In the genomic region with DNA sequence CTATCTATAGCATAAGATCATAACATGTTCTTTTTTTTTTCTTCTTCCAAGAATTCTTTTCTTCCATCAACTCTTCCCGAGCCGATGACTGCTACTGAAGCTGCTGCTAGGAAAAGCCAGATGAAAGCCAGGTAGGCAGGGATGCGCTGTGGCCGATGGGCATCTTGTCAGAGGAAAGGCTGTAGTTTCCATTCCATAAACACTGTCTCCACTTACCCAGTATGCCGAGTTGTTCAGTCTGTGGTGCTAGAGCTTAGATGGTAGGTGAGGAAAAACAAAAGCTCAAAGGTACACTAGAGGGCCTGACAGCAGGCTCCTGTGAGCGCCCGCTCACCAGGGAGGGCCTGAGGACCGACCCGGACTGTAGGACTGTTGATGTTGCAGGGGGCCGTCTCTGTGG, we compare ENCODE assay signal across 20 mouse cellular contexts. TPM values are rescaled to one million over a fixed set of nuclear protein-coding genes. Genes with fewer than 3 reads are reported as not detected.
DNase-seq lines count a peak whose midpoint lies in the region; ATAC-seq and TF ChIP-seq lines count a peak whose summit lies in the region.
"Had no signal": no experiment of that assay in that cellular context is flagged by ENCODE, and none has a peak within 500 bp of the region (broad histone marks: within the 10 kb centered on the region; RNA-seq: fewer than 3 reads in every experiment).

No protein-coding gene starts in this region.

- no peaks in the 10 kb centered on the region for H3K27me3 ChIP-seq in forebrain, embryonic 12.5 days
- no peaks in the 10 kb centered on the region for H3K27me3 ChIP-seq in forebrain, embryonic 15.5 days
- H3K27me3 ChIP-seq in intestine, embryonic 14.5 days (replicated peaks; ENCODE audit: control insufficient read depth, insufficient read depth, low read length), result no peaks in the 10 kb centered on the region
- H3K27me3 ChIP-seq in intestine, embryonic 16.5 days (replicated peaks; ENCODE audit: control insufficient read depth, insufficient read depth, low read length), result no peaks in the 10 kb centered on the region
- H3K27me3 ChIP-seq in liver, embryonic 15.5 days, result no peaks in the 10 kb centered on the region
- H3K27me3 ChIP-seq in liver, postnatal 0 days (ENCODE audit: insufficient read depth, low read length), result no peaks in the 10 kb centered on the region
- H3K27me3 ChIP-seq: hindbrain, embryonic 13.5 days; Patski had no signal

- no peak overlapping the region for H3K9ac ChIP-seq in forebrain, embryonic 12.5 days
- H3K9ac ChIP-seq in forebrain, embryonic 15.5 days (replicated peaks), result no peak overlapping the region
- no peak overlapping the region for H3K9ac ChIP-seq in intestine, embryonic 14.5 days (ENCODE audit: low read length)
- H3K9ac ChIP-seq in intestine, embryonic 16.5 days (ENCODE audit: low read depth, low read length), result no peak overlapping the region
- H3K9ac ChIP-seq in liver, embryonic 15.5 days, result no peak overlapping the region
- H3K9ac ChIP-seq in liver, postnatal 0 days (replicated peaks), result no peak overlapping the region
- H3K9ac ChIP-seq: hindbrain, embryonic 13.5 days had no signal

- no peaks in the 10 kb centered on the region for H3K4me1 ChIP-seq in forebrain, embryonic 12.5 days
- H3K4me1 ChIP-seq in forebrain, embryonic 15.5 days, result no peaks in the 10 kb centered on the region
- 0 out of 2 replicates have a peak, but pooled peaks cover 5% of the 10 kb centered on the region for H3K4me1 ChIP-seq in intestine, embryonic 14.5 days (replicated peaks; ENCODE audit: control insufficient read depth, insufficient read depth, low read length)
- H3K4me1 ChIP-seq in intestine, embryonic 16.5 days (ENCODE audit: control insufficient read depth, insufficient read depth, low read length), result peaks cover 8% of the 10 kb centered on the region
- H3K4me1 ChIP-seq in liver, embryonic 15.5 days (replicated peaks), result 0 out of 2 replicates have a peak, but pooled peaks cover 4% of the 10 kb centered on the region
- no peaks in the 10 kb centered on the region for H3K4me1 ChIP-seq in liver, postnatal 0 days (ENCODE audit: insufficient read depth)
- H3K4me1 ChIP-seq: forebrain, embryonic 10.5 days; hindbrain, embryonic 13.5 days had no signal

- no peak overlapping the region for H3K27ac ChIP-seq in forebrain, embryonic 12.5 days
- no peak overlapping the region for H3K27ac ChIP-seq in forebrain, embryonic 15.5 days (replicated peaks)
- no peak overlapping the region for H3K27ac ChIP-seq in intestine, embryonic 14.5 days (ENCODE audit: low read depth)
- no peak overlapping the region for H3K27ac ChIP-seq in intestine, embryonic 16.5 days (ENCODE audit: low read length)
- H3K27ac ChIP-seq in liver, embryonic 15.5 days (replicated peaks), result 0 out of 2 replicates have a peak overlapping the region, but pooled peaks have one; percentile 19
- no peak overlapping the region for H3K27ac ChIP-seq in liver, postnatal 0 days (ENCODE audit: low read depth)
- H3K27ac ChIP-seq: forebrain, embryonic 10.5 days; hindbrain, embryonic 13.5 days; hindbrain, postnatal 0 days had no signal

- no peak for TF ChIP-seq EP300 in liver, postnatal 0 days (IDR thresholded peaks at IDR 0.05; ENCODE audit: low read depth)

- WGBS in forebrain, embryonic 12.5 days, result 84% methylated on average over 10 of the region's 10 CpGs
- 79% methylated on average over 10 of the region's 10 CpGs for WGBS in forebrain, embryonic 15.5 days
- WGBS in intestine, embryonic 14.5 days, result 76% methylated on average over 10 of the region's 10 CpGs
- WGBS in intestine, embryonic 16.5 days, result 79% methylated on average over 10 of the region's 10 CpGs
- WGBS in liver, embryonic 15.5 days (ENCODE audit: insufficient replicate concordance), result 80% methylated on average over 10 of the region's 10 CpGs
- WGBS in liver, postnatal 0 days (ENCODE audit: insufficient replicate concordance), result 87% methylated on average over 10 of the region's 10 CpGs

- 0 out of 2 replicates have a peak, but pooled peaks have one; percentile 11 for ATAC-seq in forebrain, embryonic 12.5 days (ENCODE audit: low FRiP score)
- ATAC-seq in forebrain, embryonic 15.5 days (replicated peaks), result no peak
- no peak for ATAC-seq in intestine, embryonic 14.5 days (replicated peaks; ENCODE audit: low FRiP score, low TSS enrichment, low read depth)
- no peak for ATAC-seq in intestine, embryonic 16.5 days
- no peak for ATAC-seq in liver, embryonic 15.5 days (ENCODE audit: insufficient read depth)
- no peak for ATAC-seq in liver, postnatal 0 days
- ATAC-seq in megakaryocyte-erythroid progenitor cell, adult 5-6 weeks (replicated peaks; ENCODE audit: low FRiP score, low TSS enrichment, poor library complexity, severe bottlenecking), result 0 out of 2 replicates have a peak, but pooled peaks have one; percentile 38
- ATAC-seq: Patski had no signal

- H3K9me3 ChIP-seq in forebrain, embryonic 12.5 days, result no peaks in the 10 kb centered on the region
- no peaks in the 10 kb centered on the region for H3K9me3 ChIP-seq in forebrain, embryonic 15.5 days
- no peaks in the 10 kb centered on the region for H3K9me3 ChIP-seq in intestine, embryonic 14.5 days (ENCODE audit: control insufficient read depth, low read length)
- H3K9me3 ChIP-seq in intestine, embryonic 16.5 days (ENCODE audit: control insufficient read depth, low read length), result no peaks in the 10 kb centered on the region
- H3K9me3 ChIP-seq in liver, embryonic 15.5 days (replicated peaks), result no peaks in the 10 kb centered on the region
- no peaks in the 10 kb centered on the region for H3K9me3 ChIP-seq in liver, postnatal 0 days (ENCODE audit: low read length)
- H3K9me3 ChIP-seq: forebrain, embryonic 10.5 days; hindbrain, embryonic 13.5 days had no signal

- no peak for TF ChIP-seq CTCF in liver, postnatal 0 days (IDR thresholded peaks at IDR 0.05; ENCODE audit: low read depth)

- H3K4me3 ChIP-seq in forebrain, embryonic 12.5 days (replicated peaks), result no peak overlapping the region
- no peak overlapping the region for H3K4me3 ChIP-seq in forebrain, embryonic 15.5 days
- no peak overlapping the region for H3K4me3 ChIP-seq in intestine, embryonic 14.5 days (ENCODE audit: low read depth, low read length)
- H3K4me3 ChIP-seq in intestine, embryonic 16.5 days (ENCODE audit: low read length), result no peak overlapping the region
- H3K4me3 ChIP-seq in liver, embryonic 15.5 days (replicated peaks), result no peak overlapping the region
- no peak overlapping the region for H3K4me3 ChIP-seq in liver, postnatal 0 days (ENCODE audit: low read depth, low read length)
- H3K4me3 ChIP-seq: forebrain, embryonic 10.5 days; hindbrain, embryonic 13.5 days had no signal

- H3K4me2 ChIP-seq in forebrain, embryonic 12.5 days, result no peak overlapping the region
- H3K4me2 ChIP-seq in forebrain, embryonic 15.5 days (replicated peaks), result no peak overlapping the region
- H3K4me2 ChIP-seq in intestine, embryonic 14.5 days (ENCODE audit: low read length), result no peak overlapping the region
- no peak overlapping the region for H3K4me2 ChIP-seq in intestine, embryonic 16.5 days (ENCODE audit: low read depth, low read length)
- H3K4me2 ChIP-seq in liver, embryonic 15.5 days, result no peak overlapping the region
- H3K4me2 ChIP-seq in liver, postnatal 0 days (ENCODE audit: low read depth, low read length), result no peak overlapping the region
- H3K4me2 ChIP-seq: heart, embryonic 11.5 days; hindbrain, embryonic 13.5 days had no signal

- DNase-seq in intestine, embryonic 14.5 days (ENCODE audit: low spot score), result peak; percentile 32
- no peak for DNase-seq in liver, postnatal 0 days
- DNase-seq in embryo, embryonic 10 days (ENCODE audit: low spot score), result no peak
- DNase-seq: adrenal gland, postnatal 10 days; adrenal gland, postnatal 36 days; cerebellum, adult 18-20 months; cerebellum, adult 9-10 months; cerebellum, postnatal 14 days; embryo, embryonic 11 days; gastrocnemius, postnatal 25 days had no signal

- H3K36me3 ChIP-seq in forebrain, embryonic 12.5 days (replicated peaks), result peaks cover 6% of the 10 kb centered on the region; the same call in 1 of the 2 replicates
- H3K36me3 ChIP-seq in forebrain, embryonic 15.5 days, result peaks cover 4% of the 10 kb centered on the region; the same call in 1 of the 2 replicates
- H3K36me3 ChIP-seq in intestine, embryonic 14.5 days (ENCODE audit: control insufficient read depth, insufficient read depth, low read length), result peaks cover 20% of the 10 kb centered on the region
- peaks cover 3% of the 10 kb centered on the region; the same call in 1 of the 2 replicates for H3K36me3 ChIP-seq in intestine, embryonic 16.5 days (ENCODE audit: control insufficient read depth, insufficient read depth, low read length)
- peaks cover 92% of the 10 kb centered on the region for H3K36me3 ChIP-seq in liver, embryonic 15.5 days (replicated peaks)
- H3K36me3 ChIP-seq in liver, postnatal 0 days (replicated peaks; ENCODE audit: insufficient read depth, low read length), result peaks cover 75% of the 10 kb centered on the region

RNA-seq across cellular contexts. Expression of a gene that starts 56.6 kb away (rescaled TPM):
- polyA plus RNA-seq in forebrain, embryonic 12.5 days (2016; fragmentation: Nextera tagmentation; extraction: Ambion mirVana), result 16.6 and 17.1 TPM in 2 replicates
- 21.7 and 22.1 TPM in 2 replicates for polyA plus RNA-seq in forebrain, embryonic 15.5 days (2015; fragmentation: Nextera tagmentation; extraction: Ambion mirVana)
- 3.6 and 4.1 TPM in 2 replicates for polyA plus RNA-seq in intestine, embryonic 14.5 days (2014; fragmentation: Nextera tagmentation; extraction: Ambion mirVana)
- 1.4 and 1.8 TPM in 2 replicates for polyA plus RNA-seq in intestine, embryonic 16.5 days (2015; fragmentation: Nextera tagmentation; extraction: Ambion mirVana)
- 0.51 and 0.67 TPM in 2 replicates for polyA plus RNA-seq in liver, embryonic 15.5 days (2015; fragmentation: Nextera tagmentation; extraction: Ambion mirVana)
- polyA plus RNA-seq in liver, postnatal 0 days (2015; fragmentation: Nextera tagmentation; extraction: Ambion mirVana), result 1.9 TPM in 2 replicates
- total RNA-seq in megakaryocyte-erythroid progenitor cell, adult 5-6 weeks (2014; fragmentation: Nextera tagmentation), result 4.3 TPM in 1 of 2 replicates, not detected in the other
- 1.6 and 2.6 TPM in 2 replicates for total RNA-seq in megakaryocyte-erythroid progenitor cell, adult 5-6 weeks (2017)

RNA-seq across cellular contexts. Expression of a gene that starts 57.3 kb away (rescaled TPM):
- 9.2 TPM in 2 replicates for polyA plus RNA-seq in forebrain, embryonic 12.5 days (2016; fragmentation: Nextera tagmentation; extraction: Ambion mirVana)
- 8.4 TPM in 2 replicates for polyA plus RNA-seq in forebrain, embryonic 15.5 days (2015; fragmentation: Nextera tagmentation; extraction: Ambion mirVana)
- 14.7 and 15.7 TPM in 2 replicates for polyA plus RNA-seq in intestine, embryonic 14.5 days (2014; fragmentation: Nextera tagmentation; extraction: Ambion mirVana)
- 12.5 and 17.2 TPM in 2 replicates for polyA plus RNA-seq in intestine, embryonic 16.5 days (2015; fragmentation: Nextera tagmentation; extraction: Ambion mirVana)
- 31.1 and 31.3 TPM in 2 replicates for polyA plus RNA-seq in liver, embryonic 15.5 days (2015; fragmentation: Nextera tagmentation; extraction: Ambion mirVana)
- 13.6 and 15.2 TPM in 2 replicates for polyA plus RNA-seq in liver, postnatal 0 days (2015; fragmentation: Nextera tagmentation; extraction: Ambion mirVana)
- total RNA-seq in megakaryocyte-erythroid progenitor cell, adult 5-6 weeks (2014; fragmentation: Nextera tagmentation), result 14.0 and 15.9 TPM in 2 replicates
- total RNA-seq in megakaryocyte-erythroid progenitor cell, adult 5-6 weeks (2017), result 16.8 and 17.2 TPM in 2 replicates

Comparison
In these comparisons a context has a peak if more than half of its experiments do, and no peak if none do; other contexts are left out.
1. ATAC-seq: peak in forebrain, embryonic 12.5 days (single experiment) and megakaryocyte-erythroid progenitor cell, adult 5-6 weeks (single experiment); none in forebrain, embryonic 15.5 days (single experiment), intestine, embryonic 14.5 days (single experiment), intestine, embryonic 16.5 days (single experiment), liver, embryonic 15.5 days (single experiment) and liver, postnatal 0 days (single experiment).